Comparison of ENCODE assay signal across 16 mouse cellular contexts in genomic region chr14:79822453-79823117, GRCm38 (mm10). TPM values are rescaled to one million over a fixed set of nuclear protein-coding genes. Genes with fewer than 3 reads are reported as not detected.
DNase-seq lines count a peak whose midpoint lies in the region; ATAC-seq lines count a peak whose summit lies in the region.
"Had no signal": no experiment of that assay in that cellular context is flagged by ENCODE, and none has a peak within 500 bp of the region (broad histone marks: within the 10 kb centered on the region; RNA-seq: fewer than 3 reads in every experiment).

No protein-coding gene starts in this region.

- H3K4me2 ChIP-seq in heart, embryonic 13.5 days = peak overlapping the region; percentile 51
- 0 out of 2 replicates have a peak overlapping the region, but pooled peaks have one; percentile 4 for H3K4me2 ChIP-seq in forebrain, embryonic 12.5 days
- H3K4me2 ChIP-seq in heart, embryonic 16.5 days (ENCODE audit: low read depth, low read length) = peak overlapping the region; percentile 39
- no peak overlapping the region for H3K4me2 ChIP-seq in midbrain, embryonic 12.5 days (replicated peaks)

- no peak for DNase-seq in heart, postnatal 14 days
- DNase-seq in kidney, postnatal 4 days = no peak
- no peak for DNase-seq in gastrocnemius, postnatal 25 days
- no peak for DNase-seq in right cerebral cortex, postnatal 14 days
- DNase-seq: cerebellum, adult 18-20 months; embryo, embryonic 11 days; gastrocnemius, postnatal 36 days; kidney, adult 2 months; liver had no signal

- no peaks in the 10 kb centered on the region for H3K9me3 ChIP-seq in heart, embryonic 13.5 days
- no peaks in the 10 kb centered on the region for H3K9me3 ChIP-seq in forebrain, embryonic 12.5 days
- no peaks in the 10 kb centered on the region for H3K9me3 ChIP-seq in heart, embryonic 16.5 days (replicated peaks; ENCODE audit: control insufficient read depth, low read length)
- H3K9me3 ChIP-seq in midbrain, embryonic 12.5 days = no peaks in the 10 kb centered on the region

- intact Hi-C loops in heart, postnatal 14 days (cut with DNase I) = no loop called here

- no peak for ATAC-seq in heart, embryonic 13.5 days (ENCODE audit: extremely low read depth, insufficient number of reproducible peaks, low FRiP score, low TSS enrichment)
- ATAC-seq in forebrain, embryonic 12.5 days (ENCODE audit: low FRiP score) = peak; percentile 42; the same call in 1 of the 2 replicates
- ATAC-seq in heart, embryonic 16.5 days (replicated peaks; ENCODE audit: extremely low read depth, insufficient read depth, low FRiP score) = no peak
- ATAC-seq in midbrain, embryonic 12.5 days (ENCODE audit: low FRiP score, low read depth) = peak; percentile 82
- ATAC-seq: activated CD4-positive, CD25-positive, alpha-beta regulatory T cell, adult 4 months; lung, postnatal 0 days had no signal

- no peaks in the 10 kb centered on the region for H3K36me3 ChIP-seq in heart, embryonic 13.5 days
- no peaks in the 10 kb centered on the region for H3K36me3 ChIP-seq in forebrain, embryonic 12.5 days (replicated peaks)
- H3K36me3 ChIP-seq in heart, embryonic 16.5 days (ENCODE audit: control insufficient read depth, insufficient read depth) = no peaks in the 10 kb centered on the region
- no peaks in the 10 kb centered on the region for H3K36me3 ChIP-seq in midbrain, embryonic 12.5 days

- 31% methylated on average over 16 of the region's 16 CpGs for WGBS in heart, embryonic 13.5 days
- 53% methylated on average over 16 of the region's 16 CpGs for WGBS in forebrain, embryonic 12.5 days
- 38% methylated on average over 16 of the region's 16 CpGs for WGBS in heart, embryonic 16.5 days
- 50% methylated on average over 16 of the region's 16 CpGs for WGBS in midbrain, embryonic 12.5 days

- H3K4me3 ChIP-seq in heart, embryonic 13.5 days = peak overlapping the region; percentile 17
- no peak overlapping the region for H3K4me3 ChIP-seq in forebrain, embryonic 12.5 days (replicated peaks)
- no peak overlapping the region for H3K4me3 ChIP-seq in heart, embryonic 16.5 days (ENCODE audit: low read length)
- H3K4me3 ChIP-seq in midbrain, embryonic 12.5 days = no peak overlapping the region

- H3K4me1 ChIP-seq in heart, embryonic 13.5 days = peaks cover 12% of the 10 kb centered on the region
- peaks cover 24% of the 10 kb centered on the region for H3K4me1 ChIP-seq in forebrain, embryonic 12.5 days
- peaks cover 4% of the 10 kb centered on the region for H3K4me1 ChIP-seq in heart, embryonic 16.5 days (ENCODE audit: control insufficient read depth, insufficient read depth, low read length)
- H3K4me1 ChIP-seq in midbrain, embryonic 12.5 days = peaks cover 24% of the 10 kb centered on the region

- no peak overlapping the region for H3K9ac ChIP-seq in heart, embryonic 13.5 days
- no peak overlapping the region for H3K9ac ChIP-seq in forebrain, embryonic 12.5 days
- H3K9ac ChIP-seq in heart, embryonic 16.5 days (ENCODE audit: low read length) = no peak overlapping the region
- H3K9ac ChIP-seq in midbrain, embryonic 12.5 days (replicated peaks) = no peak overlapping the region

- H3K27me3 ChIP-seq in heart, embryonic 13.5 days (replicated peaks) = no peaks in the 10 kb centered on the region
- H3K27me3 ChIP-seq in forebrain, embryonic 12.5 days = peaks cover 16% of the 10 kb centered on the region; the same call in 1 of the 2 replicates
- H3K27me3 ChIP-seq in heart, embryonic 16.5 days (ENCODE audit: control insufficient read depth, insufficient read depth, low read length) = no peaks in the 10 kb centered on the region
- H3K27me3 ChIP-seq in midbrain, embryonic 12.5 days = peaks cover 23% of the 10 kb centered on the region

- H3K27ac ChIP-seq in heart, embryonic 13.5 days (replicated peaks) = no peak overlapping the region
- peak overlapping the region; percentile 67 for H3K27ac ChIP-seq in forebrain, embryonic 12.5 days
- no peak overlapping the region for H3K27ac ChIP-seq in heart, embryonic 16.5 days (ENCODE audit: low read length)
- 0 out of 2 replicates have a peak overlapping the region, but pooled peaks have one; percentile 6 for H3K27ac ChIP-seq in midbrain, embryonic 12.5 days (replicated peaks)

RNA-seq across cellular contexts. Expression of gene Pcdh8, which starts 51.5 kb away (rescaled TPM):
- polyA plus RNA-seq in heart, embryonic 13.5 days (2015; fragmentation: Nextera tagmentation; extraction: Ambion mirVana) = 0.07 and 0.08 TPM in 2 replicates
- under 1 TPM in 1 of 2 experiments, not detected in 1; 0.07 TPM for total RNA-seq in heart, postnatal 14 days (2021)
- polyA plus RNA-seq in forebrain, embryonic 12.5 days (2016; fragmentation: Nextera tagmentation; extraction: Ambion mirVana) = 26.5 and 26.7 TPM in 2 replicates
- polyA plus RNA-seq in heart, embryonic 16.5 days (2015; fragmentation: Nextera tagmentation; extraction: Ambion mirVana) = 0.07 and 0.34 TPM in 2 replicates
- 70.7 and 73.6 TPM in 2 replicates for polyA plus RNA-seq in midbrain, embryonic 12.5 days (2016; fragmentation: Nextera tagmentation; extraction: Ambion mirVana)
- not detected for total RNA-seq in gastrocnemius, postnatal 25 days (2021)
- total RNA-seq: gastrocnemius, postnatal 36 days; neutrophil, adult 5-6 weeks had no signal
- polyA plus RNA-seq: activated CD4-positive, CD25-positive, alpha-beta regulatory T cell, adult 4 months; lung, postnatal 0 days had no signal

Comparison
In these comparisons a context has a peak if more than half of its experiments do, and no peak if none do; other contexts are left out.
1. ATAC-seq: peak in forebrain, embryonic 12.5 days (single experiment) and midbrain, embryonic 12.5 days (single experiment); none in heart, embryonic 13.5 days (single experiment) and heart, embryonic 16.5 days (single experiment).
2. H3K27ac ChIP-seq: peak in forebrain, embryonic 12.5 days (single experiment) and midbrain, embryonic 12.5 days (single experiment); none in heart, embryonic 13.5 days (single experiment) and heart, embryonic 16.5 days (single experiment).
3. RNA of gene Pcdh8, which starts 51.5 kb away (polyA plus RNA-seq): 70.7 to 73.6 TPM in midbrain, embryonic 12.5 days and 26.5 to 26.7 TPM in forebrain, embryonic 12.5 days; 0.07 to 0.34 TPM in heart, embryonic 16.5 days and 0.07 to 0.08 TPM in heart, embryonic 13.5 days; every median in the first group is over 10 times any median in the second.